Mouse (Mus musculus) neural tube, embryonic 13.5 days (tissue): ENCODE data around the gene Aldh6a1. TPM values are rescaled to one million over a fixed set of nuclear protein-coding genes. Genes with fewer than 3 reads are reported as not detected.

Experiments used
- ATAC-seq: fragments of 200-750 bp; cut with Nextera tagmentation; 2 replicates; pipeline ENCODE4 v1.8.0; 2017; ENCODE audit warnings: low read depth, mild to moderate bottlenecking, moderate TSS enrichment, moderate library complexity
- H3K27ac ChIP-seq: fragments of 300-500 bp; sonication (generic); replicated peaks from 2 replicates; pipeline ENCODE4 v1.5.1; 2015; ENCODE audit warnings: moderate library complexity, mild to moderate bottlenecking, inconsistent platforms
- H3K27me3 ChIP-seq: fragments of 300-500 bp; sonication (generic); 2 replicates; pipeline ENCODE4 v1.6.1; 2015; ENCODE audit warnings: mild to moderate bottlenecking, inconsistent platforms
- H3K36me3 ChIP-seq: fragments of 300-500 bp; sonication (generic); 2 replicates; pipeline ENCODE4 v1.6.1; 2015; ENCODE audit warnings: mild to moderate bottlenecking, inconsistent platforms
- H3K4me1 ChIP-seq: fragments of 300-500 bp; sonication (generic); replicated peaks from 2 replicates; pipeline ENCODE4 v1.6.1; 2015; ENCODE audit warnings: inconsistent platforms
- H3K4me2 ChIP-seq: fragments of 300-500 bp; sonication (generic); 2 replicates; pipeline ENCODE4 v1.6.1; 2015; ENCODE audit warnings: inconsistent platforms, mild to moderate bottlenecking, moderate library complexity
- H3K4me3 ChIP-seq: fragments of 300-500 bp; sonication (generic); 2 replicates; pipeline ENCODE4 v1.5.1; 2015; ENCODE audit warnings: mild to moderate bottlenecking, inconsistent platforms
- H3K9ac ChIP-seq: fragments of 300-500 bp; sonication (generic); 2 replicates; pipeline ENCODE4 v1.6.1; 2015; ENCODE audit warnings: moderate library complexity, mild to moderate bottlenecking, inconsistent platforms
- H3K9me3 ChIP-seq: fragments of 300-500 bp; sonication (generic); 2 replicates; pipeline ENCODE4 v1.6.1; 2016; ENCODE audit warnings: inconsistent platforms
- WGBS: fragments of 180-500 bp; shearing (Covaris S2); methylation state at CpG from one replicate; pipeline ENCODE4 v1.1.7; 2015; 5-methylcytosine and 5-hydroxymethylcytosine counted together
- polyA plus RNA-seq: library from polyadenylated mRNA; unstranded; fragments of >200 nt; fragmentation: Nextera tagmentation; extraction: Ambion mirVana; gene quantifications from 2 replicates; pipeline ENCODE4 v1.2.1, GENCODE M21; 2015

Gene Aldh6a1
- polyA plus RNA-seq, 1 experiment from 2014 or later: 31.9 TPM

DNA sequence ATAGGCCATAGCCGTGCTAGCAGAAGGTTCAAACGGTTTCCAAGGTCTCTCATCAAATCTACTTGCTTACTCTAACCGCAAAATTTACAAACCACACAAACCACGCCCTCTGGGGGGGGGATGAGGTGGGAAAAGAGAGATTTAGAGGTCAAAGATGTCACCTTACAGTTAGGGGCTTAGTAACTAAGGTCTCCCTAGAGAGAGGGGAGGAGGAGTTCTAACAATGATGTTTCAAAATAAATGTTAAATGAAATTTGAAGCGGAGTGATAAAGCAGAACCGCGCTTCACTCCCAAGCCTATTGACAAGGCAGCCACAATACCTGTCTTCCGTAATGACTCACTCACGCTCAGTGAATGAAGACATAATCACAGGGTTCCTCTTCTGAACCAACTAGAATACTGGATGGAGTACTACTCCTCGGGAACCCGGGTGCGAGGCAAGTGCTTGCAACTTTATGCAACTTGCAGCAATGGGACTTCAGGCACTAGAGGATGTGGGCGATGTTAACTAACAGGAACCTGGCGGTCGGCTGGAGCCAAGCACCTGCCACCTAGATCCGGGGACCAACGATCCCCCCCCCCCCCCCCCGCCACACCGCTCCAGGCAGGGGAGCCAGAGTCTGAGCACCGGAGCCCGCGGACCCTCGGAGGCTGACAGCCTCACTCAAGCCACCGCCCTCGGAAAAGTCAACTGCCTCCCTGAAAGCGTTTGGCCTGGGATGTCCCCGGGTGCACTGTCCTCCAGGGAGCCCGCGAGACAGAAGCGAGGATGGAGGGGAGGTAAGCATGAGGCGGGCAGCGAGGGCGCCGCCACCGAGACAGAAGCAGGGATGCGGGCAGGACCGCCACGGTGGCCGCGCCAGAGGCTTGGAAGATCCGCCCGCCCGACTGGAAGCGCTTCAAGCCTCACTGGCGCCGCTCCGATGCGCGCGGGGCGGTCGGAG lies 42.7 kb downstream of the Aldh6a1 start:
- H3K27ac ChIP-seq: peak overlapping the region; percentile 93
- H3K36me3 ChIP-seq: no peaks in the 10 kb centered on the region
- peaks cover 14% of the 10 kb centered on the region for H3K4me1 ChIP-seq
- no peaks in the 10 kb centered on the region for H3K9me3 ChIP-seq
- peak overlapping the region; percentile 87 for H3K4me2 ChIP-seq
- H3K9ac ChIP-seq: peak overlapping the region; percentile 86
- ATAC-seq: peak; percentile 81
- 1% methylated on average over 45 of the region's 52 CpGs for WGBS
- H3K4me3 ChIP-seq: peak overlapping the region; percentile 78
- H3K27me3 ChIP-seq: peaks cover 3% of the 10 kb centered on the region; the same call in 1 of the 2 replicates

DNA sequence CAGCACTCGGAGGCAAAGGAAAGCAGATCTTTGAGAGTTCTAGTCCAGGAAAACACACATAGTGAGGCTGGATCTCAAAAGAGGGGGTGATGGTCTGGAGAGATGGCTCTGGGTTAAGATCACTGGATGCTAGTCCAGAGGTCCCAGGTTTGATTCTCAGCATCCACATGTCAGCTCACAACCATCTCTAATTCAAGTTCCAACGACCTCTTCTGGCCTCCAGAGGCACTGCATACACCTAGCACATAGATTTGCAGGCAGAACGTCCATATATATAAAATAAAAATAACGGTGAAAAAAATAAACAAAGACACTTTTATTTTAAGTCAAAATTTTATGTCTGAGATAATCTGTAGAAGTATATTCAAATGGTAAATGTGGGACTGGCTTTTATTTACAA lies 43.5 kb downstream of the Aldh6a1 start:
- no peak overlapping the region for H3K4me2 ChIP-seq
- no peak for ATAC-seq
- no peak overlapping the region for H3K9ac ChIP-seq
- H3K27ac ChIP-seq: no peak overlapping the region
- 64% methylated on average over 4 of the region's 4 CpGs for WGBS
- H3K9me3 ChIP-seq: no peaks in the 10 kb centered on the region
- peaks cover 3% of the 10 kb centered on the region; the same call in 1 of the 2 replicates for H3K27me3 ChIP-seq
- peaks cover 14% of the 10 kb centered on the region for H3K4me1 ChIP-seq
- H3K36me3 ChIP-seq: no peaks in the 10 kb centered on the region
- no peak overlapping the region for H3K4me3 ChIP-seq

- no peak for ATAC-seq
- peaks cover 13% of the 10 kb centered on the region for H3K4me1 ChIP-seq
- no peaks in the 10 kb centered on the region for H3K9me3 ChIP-seq
- no peaks in the 10 kb centered on the region for H3K27me3 ChIP-seq
- no peak overlapping the region for H3K4me3 ChIP-seq
- no peak overlapping the region for H3K9ac ChIP-seq
- H3K36me3 ChIP-seq: no peaks in the 10 kb centered on the region
- WGBS: 77% methylated on average over 6 of the region's 6 CpGs
- no peak overlapping the region for H3K4me2 ChIP-seq
- H3K27ac ChIP-seq: no peak overlapping the region
Observed at GRCm38 (mm10) chr12:84404541-84404940, 46.3 kb downstream of the Aldh6a1 start.

GRCm38 (mm10) chr12:84402923-84403322 lies 47.9 kb downstream of the Aldh6a1 start:
- no peak overlapping the region for H3K9ac ChIP-seq
- H3K4me3 ChIP-seq: no peak overlapping the region
- H3K36me3 ChIP-seq: no peaks in the 10 kb centered on the region
- H3K27me3 ChIP-seq: no peaks in the 10 kb centered on the region
- 79% methylated on average over 9 of the region's 9 CpGs for WGBS
- H3K9me3 ChIP-seq: no peaks in the 10 kb centered on the region
- ATAC-seq: no peak
- H3K4me2 ChIP-seq: no peak overlapping the region
- H3K27ac ChIP-seq: no peak overlapping the region
- peaks cover 4% of the 10 kb centered on the region for H3K4me1 ChIP-seq

DNA sequence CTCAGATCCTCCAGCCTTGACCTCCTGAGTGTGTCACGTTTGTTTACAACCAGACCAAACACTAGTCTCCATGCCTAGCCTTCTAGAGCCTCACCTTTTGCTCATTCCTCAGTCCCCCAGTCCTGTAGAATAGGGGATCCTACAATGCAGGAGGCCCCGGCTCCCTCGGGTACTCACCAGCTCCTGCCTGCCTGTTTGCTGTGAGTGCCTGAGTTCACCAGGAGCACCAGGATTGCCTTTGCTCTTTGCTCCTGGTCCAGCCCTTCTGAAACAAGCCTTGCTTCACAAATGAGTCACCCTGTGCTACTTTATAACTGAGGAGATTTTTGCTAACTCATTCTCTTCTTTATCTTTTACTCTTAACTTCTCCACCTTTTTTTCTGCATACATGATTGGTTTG lies 50.2 kb downstream of the Aldh6a1 start:
- H3K27ac ChIP-seq: no peak overlapping the region
- no peaks in the 10 kb centered on the region for H3K27me3 ChIP-seq
- no peaks in the 10 kb centered on the region for H3K36me3 ChIP-seq
- H3K9ac ChIP-seq: no peak overlapping the region
- ATAC-seq: no peak
- H3K4me1 ChIP-seq: no peaks in the 10 kb centered on the region
- H3K4me3 ChIP-seq: no peak overlapping the region
- H3K9me3 ChIP-seq: no peaks in the 10 kb centered on the region
- WGBS: 85% methylated on average over 3 of the region's 3 CpGs
- no peak overlapping the region for H3K4me2 ChIP-seq

GRCm38 (mm10) chr12:84400068-84400467 lies 50.7 kb downstream of the Aldh6a1 start:
- no peak overlapping the region for H3K4me2 ChIP-seq
- H3K27me3 ChIP-seq: no peaks in the 10 kb centered on the region
- ATAC-seq: no peak
- no peaks in the 10 kb centered on the region for H3K36me3 ChIP-seq
- 81% methylated on average over 3 of the region's 3 CpGs for WGBS
- H3K9me3 ChIP-seq: no peaks in the 10 kb centered on the region
- H3K9ac ChIP-seq: no peak overlapping the region
- no peak overlapping the region for H3K4me3 ChIP-seq
- H3K4me1 ChIP-seq: no peaks in the 10 kb centered on the region
- no peak overlapping the region for H3K27ac ChIP-seq

DNA sequence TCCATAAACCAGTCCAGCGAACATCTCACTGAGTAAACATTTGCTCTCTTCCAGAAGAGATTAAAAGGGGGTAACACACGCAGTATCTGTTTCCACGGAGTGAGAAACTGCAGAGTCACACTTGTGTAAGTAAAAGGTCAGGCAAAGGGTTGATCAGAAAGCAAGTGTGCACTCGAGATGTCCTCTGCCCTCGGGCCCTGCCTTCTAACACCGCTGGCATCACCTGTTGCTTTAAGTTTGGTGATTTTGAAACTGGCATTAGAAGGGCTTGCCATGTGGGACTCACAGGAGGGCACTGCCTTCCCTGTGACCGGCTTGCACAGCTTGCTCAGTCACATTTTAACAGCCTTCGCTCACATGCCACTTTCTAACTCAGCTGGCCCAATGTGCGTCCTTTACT lies 51.1 kb downstream of the Aldh6a1 start:
- Histone ChIP-seq H3K36me3 (no peaks in the 10 kb centered on the region), H3K4me2 (no peak overlapping the region), H3K27ac (no peak overlapping the region), H3K9me3 (no peaks in the 10 kb centered on the region), H3K4me1 (no peaks in the 10 kb centered on the region), H3K4me3 (no peak overlapping the region), H3K27me3 (no peaks in the 10 kb centered on the region), H3K9ac (no peak overlapping the region)
- no peak for ATAC-seq
- WGBS: 82% methylated on average over 9 of the region's 9 CpGs

DNA sequence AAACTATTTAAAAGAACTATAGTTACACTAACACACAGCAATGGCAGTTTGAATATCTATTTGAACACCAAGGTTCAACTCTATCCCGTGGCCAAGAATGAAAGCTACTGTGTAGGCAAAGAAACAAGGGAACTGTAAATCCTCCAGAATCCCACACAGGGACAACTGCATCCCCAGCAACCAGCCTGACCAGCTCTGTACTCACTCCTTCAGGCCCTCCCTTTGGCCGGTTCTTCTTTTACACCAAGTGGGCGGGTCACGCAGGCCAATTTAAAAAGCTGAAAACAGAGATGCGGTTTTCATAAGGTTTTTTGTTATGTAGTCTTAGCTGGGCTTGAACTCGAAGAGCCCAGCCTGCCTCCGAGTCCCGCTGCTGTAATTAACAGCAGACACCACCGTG lies 51.7 kb downstream of the Aldh6a1 start:
- Histone ChIP-seq H3K4me1 (no peaks in the 10 kb centered on the region), H3K27me3 (no peaks in the 10 kb centered on the region), H3K9ac (no peak overlapping the region), H3K36me3 (no peaks in the 10 kb centered on the region), H3K9me3 (no peaks in the 10 kb centered on the region), H3K27ac (no peak overlapping the region), H3K4me3 (no peak overlapping the region), H3K4me2 (no peak overlapping the region)
- no peak for ATAC-seq
- WGBS: 78% methylated on average over 9 of the region's 9 CpGs

DNA sequence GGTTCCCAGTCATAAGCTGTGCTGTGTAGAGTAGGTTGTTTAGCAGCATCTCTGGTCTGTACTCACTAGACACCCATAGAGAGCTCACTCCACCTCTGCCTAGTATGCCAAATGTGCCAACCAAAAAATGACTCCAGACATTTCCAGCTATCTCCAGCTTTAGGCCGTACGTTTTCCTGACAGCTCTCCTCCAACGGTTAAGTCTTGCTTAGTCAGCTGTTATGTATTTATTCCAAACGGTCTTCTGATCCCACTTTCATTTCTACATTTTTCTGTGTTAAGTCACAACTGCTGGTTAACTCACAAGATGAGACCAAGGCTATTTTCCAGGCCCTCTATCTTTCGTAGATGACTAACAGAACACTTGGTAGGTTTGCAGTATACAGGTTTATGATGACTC lies 52.2 kb downstream of the Aldh6a1 start:
- H3K9ac ChIP-seq: no peak overlapping the region
- H3K9me3 ChIP-seq: no peaks in the 10 kb centered on the region
- no peaks in the 10 kb centered on the region for H3K27me3 ChIP-seq
- no peak overlapping the region for H3K4me2 ChIP-seq
- ATAC-seq: no peak
- H3K4me1 ChIP-seq: no peaks in the 10 kb centered on the region
- WGBS: 80% methylated on average over 5 of the region's 5 CpGs
- no peaks in the 10 kb centered on the region for H3K36me3 ChIP-seq
- H3K4me3 ChIP-seq: no peak overlapping the region
- no peak overlapping the region for H3K27ac ChIP-seq

DNA sequence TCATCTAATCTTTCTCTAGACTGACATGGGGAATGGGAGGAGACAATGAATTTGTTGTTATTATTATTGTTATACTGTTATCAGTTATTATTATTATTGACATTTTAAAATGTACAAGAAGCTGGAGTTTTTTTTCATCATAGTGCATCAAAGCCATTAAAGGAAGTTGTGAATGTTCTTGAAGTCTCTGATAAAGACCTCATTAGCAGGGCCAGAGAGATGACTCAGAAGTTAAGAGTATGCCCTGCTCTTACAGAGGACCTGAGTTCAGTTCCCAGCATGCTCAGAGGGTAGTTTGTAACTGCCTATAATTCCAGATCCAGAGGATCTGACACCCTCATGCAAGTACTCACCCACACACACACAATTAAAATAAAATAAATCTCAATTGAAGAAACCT lies 53.1 kb downstream of the Aldh6a1 start:
- Histone ChIP-seq H3K36me3 (no peaks in the 10 kb centered on the region), H3K4me2 (no peak overlapping the region), H3K27ac (no peak overlapping the region), H3K9me3 (no peaks in the 10 kb centered on the region), H3K9ac (no peak overlapping the region), H3K4me1 (no peaks in the 10 kb centered on the region), H3K4me3 (no peak overlapping the region), H3K27me3 (no peaks in the 10 kb centered on the region)
- no peak for ATAC-seq

DNA sequence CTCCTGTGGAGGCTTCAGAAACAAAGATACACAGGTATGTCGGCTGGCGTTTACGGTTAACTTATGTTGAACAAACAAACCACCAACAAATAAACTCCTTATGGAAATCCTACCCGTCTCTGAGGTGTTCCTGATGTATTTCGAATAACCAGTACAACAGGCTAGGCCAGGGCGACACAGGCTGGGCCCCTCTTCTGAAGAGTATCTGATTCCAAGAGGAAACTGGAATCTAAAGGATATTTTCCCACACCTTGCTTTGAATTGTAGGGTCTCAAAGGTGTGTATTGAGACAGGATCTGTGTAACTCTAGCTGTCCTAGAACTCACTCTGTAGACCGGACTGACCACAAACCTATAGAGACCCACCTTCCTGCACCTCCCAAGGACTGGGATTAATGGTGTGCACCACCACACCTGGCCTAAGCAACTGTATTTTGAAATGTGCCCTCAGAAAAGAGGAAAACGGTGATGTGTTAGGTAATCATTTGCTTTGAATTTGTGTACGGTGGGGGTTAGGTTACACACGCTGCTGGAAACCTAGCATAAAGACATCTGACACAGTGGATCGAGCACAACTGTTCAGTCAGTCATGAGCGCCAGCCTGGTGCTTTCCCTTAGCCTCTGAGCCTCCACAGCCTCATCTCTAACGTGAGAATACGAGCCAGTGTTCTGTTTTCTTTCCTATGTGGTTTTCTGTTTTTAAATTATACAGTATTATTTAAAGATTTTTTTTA lies 53.7 kb downstream of the Aldh6a1 start:
- no peak for ATAC-seq
- Histone ChIP-seq H3K4me3 (no peak overlapping the region), H3K27ac (no peak overlapping the region), H3K27me3 (no peaks in the 10 kb centered on the region), H3K36me3 (no peaks in the 10 kb centered on the region), H3K9me3 (no peaks in the 10 kb centered on the region), H3K4me1 (no peaks in the 10 kb centered on the region), H3K4me2 (no peak overlapping the region), H3K9ac (no peak overlapping the region)
- WGBS: 92% methylated on average over 14 of the region's 14 CpGs

GRCm38 (mm10) chr12:84393847-84394246 lies 57.0 kb downstream of the Aldh6a1 start:
- no peak overlapping the region for H3K27ac ChIP-seq
- 92% methylated on average over 5 of the region's 5 CpGs for WGBS
- no peaks in the 10 kb centered on the region for H3K27me3 ChIP-seq
- H3K4me1 ChIP-seq: no peaks in the 10 kb centered on the region
- no peak overlapping the region for H3K9ac ChIP-seq
- H3K9me3 ChIP-seq: no peaks in the 10 kb centered on the region
- no peak overlapping the region for H3K4me3 ChIP-seq
- no peak for ATAC-seq
- no peaks in the 10 kb centered on the region for H3K36me3 ChIP-seq
- H3K4me2 ChIP-seq: no peak overlapping the region
